Mouse (Mus musculus) intestine, embryonic 16.5 days (tissue): ENCODE results near the gene Gabra5. TPM values are rescaled to one million over a fixed set of nuclear protein-coding genes. Genes with fewer than 3 reads are reported as not detected.
A peak's percentile ranks its signal among the peaks of the same experiment; 100 is the strongest.

Experiments used
- ATAC-seq: fragments of 200-750 bp; cut with Nextera tagmentation; 2 replicates; pipeline ENCODE4 v1.8.0; 2017; ENCODE audit warnings: moderate TSS enrichment, moderate library complexity
- H3K27ac ChIP-seq: fragments of 300-500 bp; sonication (generic); 2 replicates; pipeline ENCODE4 v1.5.1; 2014; ENCODE audit warnings: mild to moderate bottlenecking, low read length
- H3K27me3 ChIP-seq: fragments of 300-500 bp; sonication (generic); replicated peaks from 2 replicates; pipeline ENCODE4 v1.6.1; 2014; ENCODE audit warnings: low read length, control low read depth, mixed read lengths; ENCODE audit not compliant: control insufficient read depth, insufficient read depth
- H3K36me3 ChIP-seq: fragments of 300-500 bp; sonication (generic); 2 replicates; pipeline ENCODE4 v1.6.1; 2014; ENCODE audit warnings: low read length, control low read depth; ENCODE audit not compliant: control insufficient read depth, insufficient read depth
- H3K4me1 ChIP-seq: fragments of 300-500 bp; sonication (generic); 2 replicates; pipeline ENCODE4 v1.6.1; 2014; ENCODE audit warnings: low read length, control low read depth, mixed read lengths; ENCODE audit not compliant: control insufficient read depth, insufficient read depth
- H3K4me2 ChIP-seq: fragments of 300-500 bp; sonication (generic); 2 replicates; pipeline ENCODE4 v1.6.1; 2014; ENCODE audit warnings: low read depth, low read length, control low read depth
- H3K4me3 ChIP-seq: fragments of 300-500 bp; sonication (generic); 2 replicates; pipeline ENCODE4 v1.5.1; 2014; ENCODE audit warnings: mild to moderate bottlenecking, low read length
- H3K9ac ChIP-seq: fragments of 300-500 bp; sonication (generic); 2 replicates; pipeline ENCODE4 v1.6.1; 2014; ENCODE audit warnings: low read depth, low read length
- H3K9me3 ChIP-seq: fragments of 300-500 bp; sonication (generic); 2 replicates; pipeline ENCODE4 v1.6.1; 2016; ENCODE audit warnings: low read length, control low read depth; ENCODE audit not compliant: control insufficient read depth
- WGBS: fragments of 180-500 bp; shearing (Covaris S2); extraction: QIAGEN DNeasy Blood & Tissue Kit; methylation state at CpG from one replicate; pipeline ENCODE4 v1.1.7; 2014; 5-methylcytosine and 5-hydroxymethylcytosine counted together
- polyA plus RNA-seq: library from polyadenylated mRNA; unstranded; fragments of >200 nt; fragmentation: Nextera tagmentation; extraction: Ambion mirVana; gene quantifications from 2 replicates; pipeline ENCODE4 v1.2.1, GENCODE M21; 2015

Gene Gabra5
- polyA plus RNA-seq, 1 experiment from 2014 or later = 0.26 TPM

DNA sequence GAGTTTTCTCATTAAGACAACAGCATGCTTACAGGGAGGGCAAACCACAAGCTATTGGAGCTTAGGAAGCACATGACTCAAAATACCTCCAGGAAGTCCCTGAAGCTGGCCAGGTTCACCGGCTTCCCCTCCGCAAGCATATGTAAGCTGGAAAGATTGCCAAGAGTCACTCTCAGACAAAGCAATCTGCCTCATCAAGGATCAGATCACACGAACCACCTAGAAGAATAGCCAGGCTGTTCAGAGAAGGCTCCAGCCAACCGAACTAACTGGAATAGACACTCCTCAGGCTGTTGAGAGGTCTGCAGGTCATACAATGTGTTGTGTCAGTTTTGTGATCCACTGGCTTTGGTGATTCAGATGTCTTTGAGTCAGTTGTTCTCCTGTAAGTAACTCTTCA is 98.7 kb downstream of the Gabra5 start:
- H3K4me1 ChIP-seq = no peaks in the 10 kb centered on the region
- H3K36me3 ChIP-seq = no peaks in the 10 kb centered on the region
- no peak overlapping the region for H3K4me2 ChIP-seq
- H3K9ac ChIP-seq = no peak overlapping the region
- ATAC-seq = no peak
- no peaks in the 10 kb centered on the region for H3K27me3 ChIP-seq
- no peak overlapping the region for H3K27ac ChIP-seq
- no peaks in the 10 kb centered on the region for H3K9me3 ChIP-seq
- 88% methylated on average over 4 of the region's 4 CpGs for WGBS
- no peak overlapping the region for H3K4me3 ChIP-seq

DNA sequence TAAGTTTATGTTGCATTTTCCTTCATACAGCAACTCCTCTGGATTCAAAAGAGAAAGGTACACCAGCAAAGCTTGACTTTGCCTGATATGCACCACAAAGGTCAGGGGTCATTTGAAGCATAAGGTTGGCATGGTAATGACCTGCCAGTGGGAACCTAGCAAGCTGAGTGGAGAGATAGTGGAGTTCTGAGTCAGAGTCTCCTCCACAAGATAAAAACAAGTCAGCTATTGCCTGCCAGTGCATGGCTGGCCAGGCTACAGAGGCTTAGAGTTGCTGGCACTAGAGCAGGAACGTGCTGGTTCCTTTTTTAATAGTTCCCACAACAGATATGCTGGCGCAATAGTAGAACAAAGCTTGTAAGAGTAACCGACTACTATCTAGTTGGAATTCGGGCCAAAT is 116.3 kb downstream of the Gabra5 start:
- Histone ChIP-seq H3K27ac (no peak overlapping the region), H3K27me3 (no peaks in the 10 kb centered on the region), H3K4me1 (no peaks in the 10 kb centered on the region), H3K4me2 (no peak overlapping the region), H3K9me3 (no peaks in the 10 kb centered on the region), H3K9ac (no peak overlapping the region), H3K4me3 (no peak overlapping the region), H3K36me3 (no peaks in the 10 kb centered on the region)
- 87% methylated on average over 4 of the region's 4 CpGs for WGBS
- ATAC-seq = no peak

DNA sequence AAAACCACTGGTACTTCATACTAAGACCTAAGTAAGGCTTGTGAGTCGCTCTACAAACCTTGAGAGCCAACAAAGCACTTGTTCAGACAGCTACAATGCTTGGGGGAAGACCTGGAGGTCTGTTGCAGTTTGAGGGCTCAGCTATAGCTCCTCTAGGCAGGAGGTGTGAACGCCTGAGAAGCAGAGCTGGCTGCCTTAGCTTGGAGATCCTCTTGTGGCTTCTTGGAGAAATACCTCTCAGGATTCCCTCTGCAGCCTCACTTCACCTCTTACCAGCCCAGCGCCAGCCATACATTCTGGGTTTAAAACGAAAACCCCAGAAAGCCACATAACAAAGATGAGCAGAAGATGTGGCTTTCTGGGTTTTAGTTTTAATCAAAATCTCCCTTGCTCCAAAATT is 119.8 kb downstream of the Gabra5 start:
- no peaks in the 10 kb centered on the region for H3K36me3 ChIP-seq
- peaks cover 12% of the 10 kb centered on the region; the same call in 1 of the 2 replicates for H3K27me3 ChIP-seq
- H3K4me2 ChIP-seq = no peak overlapping the region
- no peaks in the 10 kb centered on the region for H3K9me3 ChIP-seq
- H3K4me3 ChIP-seq = no peak overlapping the region
- WGBS = 42% methylated on average over 4 of the region's 4 CpGs
- no peak for ATAC-seq
- H3K9ac ChIP-seq = no peak overlapping the region
- H3K27ac ChIP-seq = no peak overlapping the region
- 0 out of 2 replicates have a peak, but pooled peaks cover 3% of the 10 kb centered on the region for H3K4me1 ChIP-seq

DNA sequence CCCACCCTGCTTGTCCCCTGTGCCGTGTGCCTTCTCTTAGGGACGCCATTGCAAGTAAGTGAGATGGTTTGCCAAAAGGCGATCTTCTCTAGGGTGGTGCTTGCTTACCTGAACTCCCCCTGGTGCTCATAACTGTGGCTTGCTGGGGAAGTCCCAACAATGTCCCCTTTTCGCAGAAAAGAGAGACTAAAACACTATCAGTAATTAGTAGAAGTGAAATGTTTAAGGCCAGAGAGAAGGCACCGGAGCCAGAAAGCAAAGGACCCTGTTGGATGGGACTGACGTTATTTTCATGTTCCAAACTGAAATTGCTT is 122.6 kb downstream of the Gabra5 start:
- WGBS = 24% methylated on average over 6 of the region's 6 CpGs
- Histone ChIP-seq H3K4me1 (0 out of 2 replicates have a peak, but pooled peaks cover 3% of the 10 kb centered on the region), H3K9ac (no peak overlapping the region), H3K9me3 (no peaks in the 10 kb centered on the region), H3K36me3 (no peaks in the 10 kb centered on the region), H3K27me3 (peaks cover 12% of the 10 kb centered on the region; the same call in 1 of the 2 replicates), H3K4me2 (peak overlapping the region; percentile 91), H3K27ac (no peak overlapping the region), H3K4me3 (peak overlapping the region; percentile 51)
- ATAC-seq = no peak; the same call in 1 of the 2 replicates

DNA sequence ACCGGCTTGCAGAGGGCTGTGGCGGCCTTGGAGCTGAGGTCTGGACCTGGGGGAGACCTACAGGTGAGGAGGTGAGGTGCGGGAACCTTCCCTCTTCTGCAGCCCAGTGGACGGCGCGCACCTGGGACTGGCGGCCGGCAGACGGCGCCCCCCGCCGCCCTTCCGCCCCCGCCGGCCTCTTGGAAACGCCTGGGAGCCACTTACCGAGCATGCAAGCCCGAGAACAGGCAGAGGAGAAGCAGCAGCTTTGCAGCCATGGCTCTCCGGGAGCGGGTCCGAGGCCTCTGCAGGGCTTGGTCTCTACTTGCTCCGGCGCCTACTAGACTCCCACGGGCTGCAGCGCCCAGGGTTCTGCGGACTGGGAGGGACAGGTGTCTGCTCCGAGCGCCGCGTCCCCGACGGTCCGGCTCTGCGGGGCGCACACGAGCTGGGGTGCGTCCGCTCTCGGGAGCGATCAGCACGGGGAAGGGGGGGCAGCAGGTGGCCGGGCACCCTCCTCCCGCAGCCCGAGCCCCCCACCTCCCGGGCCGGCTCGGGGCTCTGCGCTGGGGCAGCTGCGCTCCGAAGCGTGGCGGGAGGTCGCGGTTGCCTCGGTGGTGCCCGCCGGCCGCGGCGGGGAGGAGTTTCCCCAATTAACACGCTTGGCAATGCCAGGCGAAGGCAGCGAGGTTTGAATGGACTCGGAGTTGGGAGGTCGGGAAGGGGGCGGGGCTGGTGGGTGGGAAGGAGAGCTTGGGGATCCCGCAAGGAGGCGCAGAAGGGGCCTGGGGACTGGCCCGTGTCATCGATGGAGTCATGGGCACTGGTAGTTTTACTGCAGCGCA is 123.1 kb downstream of the Gabra5 start, which contains the start of gene Gabrg3:
Gabrg3 (minus strand) TSS at position 672 of the 824 bp plus-strand sequence.
- H3K9ac ChIP-seq = peak within 1 kb of the TSS; percentile 55
- H3K4me3 ChIP-seq = peak within 1 kb of the TSS; percentile 51
- no peaks in the 10 kb centered on the region for H3K36me3 ChIP-seq
- H3K4me2 ChIP-seq = peak within 1 kb of the TSS; percentile 91
- peaks cover 12% of the 10 kb centered on the region; the same call in 1 of the 2 replicates for H3K27me3 ChIP-seq
- 1% methylated on average over 69 of the region's 71 CpGs for WGBS
- no peaks in the 10 kb centered on the region for H3K9me3 ChIP-seq
- H3K4me1 ChIP-seq = 0 out of 2 replicates have a peak, but pooled peaks cover 3% of the 10 kb centered on the region
- H3K27ac ChIP-seq = no peak within 1 kb of the TSS
- peak; percentile 81 for ATAC-seq

DNA sequence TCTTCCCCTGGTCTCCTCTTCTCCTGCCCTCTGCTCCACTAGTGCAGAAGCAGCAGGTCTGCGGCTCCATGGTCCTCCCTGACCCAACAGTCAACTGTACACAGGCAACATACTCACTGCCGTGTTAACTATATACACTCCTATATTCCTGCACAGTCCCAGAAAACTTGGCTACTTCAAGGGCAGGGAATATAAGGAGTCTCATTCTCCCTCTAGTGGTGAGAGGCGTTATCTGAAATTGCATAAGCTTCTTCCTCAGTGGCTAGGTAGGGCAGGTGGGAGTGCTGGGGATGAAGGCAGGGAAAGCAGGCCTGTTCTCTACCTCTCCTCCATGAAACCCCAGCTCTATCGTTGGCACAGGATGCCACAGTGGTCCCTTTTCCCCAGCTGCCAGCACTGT is 125.7 kb downstream of the Gabra5 start:
- ATAC-seq = peak; percentile 58; the same call in 1 of the 2 replicates
- Histone ChIP-seq H3K4me3 (no peak overlapping the region), H3K36me3 (no peaks in the 10 kb centered on the region), H3K27ac (no peak overlapping the region), H3K9me3 (no peaks in the 10 kb centered on the region), H3K4me1 (0 out of 2 replicates have a peak, but pooled peaks cover 3% of the 10 kb centered on the region), H3K4me2 (no peak overlapping the region), H3K27me3 (peaks cover 12% of the 10 kb centered on the region; the same call in 1 of the 2 replicates), H3K9ac (no peak overlapping the region)
- WGBS = 27% methylated on average over 4 of the region's 4 CpGs

DNA sequence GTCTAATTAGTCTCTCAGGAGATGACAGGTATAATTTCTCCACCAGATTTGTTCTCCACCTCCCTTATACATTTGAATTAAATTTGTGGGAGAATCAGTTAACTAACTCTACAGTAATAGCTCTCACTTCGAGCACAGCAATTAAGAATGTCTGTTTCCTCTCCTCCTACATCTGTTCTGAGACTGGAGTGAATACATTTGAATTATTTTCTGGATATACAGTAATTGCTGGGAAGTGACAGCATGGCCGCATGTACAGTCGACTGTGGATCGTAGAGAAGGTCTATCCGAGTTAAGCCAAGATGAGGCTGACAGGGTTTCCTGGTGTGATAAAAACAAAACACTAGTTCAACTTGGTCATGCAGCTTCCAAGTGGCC is 143.9 kb downstream of the Gabra5 start:
- Histone ChIP-seq H3K4me1 (no peaks in the 10 kb centered on the region), H3K9me3 (no peaks in the 10 kb centered on the region), H3K27ac (no peak overlapping the region), H3K4me2 (no peak overlapping the region), H3K4me3 (no peak overlapping the region), H3K36me3 (no peaks in the 10 kb centered on the region), H3K27me3 (no peaks in the 10 kb centered on the region), H3K9ac (no peak overlapping the region)
- 78% methylated on average over 5 of the region's 5 CpGs for WGBS
- no peak for ATAC-seq

DNA sequence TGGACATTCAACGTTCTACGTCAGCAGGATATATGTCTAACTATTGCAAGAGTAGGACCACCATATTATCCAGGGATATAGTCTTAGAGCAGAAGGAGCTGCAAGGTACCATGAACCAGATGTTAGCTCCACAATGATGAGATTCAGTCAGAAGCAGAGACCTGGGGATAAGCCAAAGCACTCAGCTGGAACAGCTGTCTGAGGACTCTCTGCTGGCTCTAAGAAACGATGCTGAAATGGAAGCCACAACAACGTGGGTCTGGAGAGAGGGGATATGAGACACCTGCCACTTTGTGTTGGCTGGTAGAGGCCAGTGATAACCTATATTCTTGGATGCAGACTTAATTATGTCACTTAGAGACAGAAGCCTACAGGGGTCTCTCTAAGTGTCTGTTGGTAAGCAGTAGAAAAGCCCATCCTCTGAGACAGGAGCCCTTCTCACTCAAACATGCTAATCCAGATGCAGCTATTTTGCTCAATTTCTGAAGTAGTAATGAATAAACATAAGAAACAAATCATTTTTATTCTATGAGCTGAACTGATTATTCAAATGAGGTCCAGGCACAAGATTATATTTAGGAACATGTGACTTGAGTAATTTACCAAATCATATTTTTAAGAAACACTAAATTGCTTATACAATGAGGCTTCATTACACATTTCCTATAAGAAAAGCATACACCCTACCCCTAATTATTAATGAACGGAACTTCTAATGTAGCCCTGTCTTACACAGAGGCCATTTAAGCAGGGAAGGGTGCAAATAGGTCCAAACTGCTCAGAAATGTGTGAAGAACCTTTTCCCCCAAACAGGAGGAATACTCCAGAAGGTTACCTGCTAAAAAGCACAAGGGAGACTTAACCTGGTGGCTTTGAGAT is 144.5 kb downstream of the Gabra5 start:
- 77% methylated on average over 5 of the region's 5 CpGs for WGBS
- no peak overlapping the region for H3K27ac ChIP-seq
- H3K27me3 ChIP-seq = no peaks in the 10 kb centered on the region
- H3K4me3 ChIP-seq = no peak overlapping the region
- ATAC-seq = no peak
- H3K4me1 ChIP-seq = no peaks in the 10 kb centered on the region
- H3K9ac ChIP-seq = no peak overlapping the region
- H3K4me2 ChIP-seq = no peak overlapping the region
- H3K36me3 ChIP-seq = no peaks in the 10 kb centered on the region
- no peaks in the 10 kb centered on the region for H3K9me3 ChIP-seq

DNA sequence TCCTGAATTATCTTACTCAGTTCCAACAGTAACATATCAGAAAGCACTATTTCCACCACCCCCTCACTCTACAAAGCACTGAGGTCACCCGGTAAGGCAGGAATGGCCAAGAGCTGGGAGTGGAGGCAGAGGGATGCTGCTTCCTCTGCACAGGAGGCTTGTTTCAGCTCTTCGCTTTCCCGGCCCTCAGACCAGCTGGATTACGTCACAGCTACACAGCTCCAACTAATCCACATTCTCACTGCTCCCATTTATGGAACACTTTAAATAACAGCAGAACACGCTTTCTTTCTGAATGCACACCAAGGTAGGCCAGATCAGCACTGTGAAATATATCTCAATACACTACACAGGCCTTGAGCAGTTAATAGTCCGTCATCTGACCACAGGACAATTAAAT is 146.0 kb downstream of the Gabra5 start:
- Histone ChIP-seq H3K27me3 (no peaks in the 10 kb centered on the region), H3K4me1 (no peaks in the 10 kb centered on the region), H3K4me2 (no peak overlapping the region), H3K36me3 (no peaks in the 10 kb centered on the region), H3K4me3 (no peak overlapping the region), H3K9me3 (no peaks in the 10 kb centered on the region), H3K27ac (no peak overlapping the region), H3K9ac (no peak overlapping the region)
- 64% methylated on average over 6 of the region's 6 CpGs for WGBS
- ATAC-seq = no peak
